Mouse (Mus musculus) bone marrow, adult 2 months (tissue): ENCODE data around the gene Arhgef3.

ENCODE experiments used
- CTCF ChIP-seq: fragments of 200-500 bp; IDR thresholded peaks from 2 replicates; pipeline ENCODE4 v1.5.1; 2011; ENCODE audit warnings: low read length, control low read depth; ENCODE audit not compliant: control insufficient read depth, insufficient read depth
- POLR2A ChIP-seq: fragments of 200-500 bp; IDR thresholded peaks from 2 replicates; pipeline ENCODE4 v1.6.1; 2011; ENCODE audit warnings: low read depth, mild to moderate bottlenecking, control low read depth, low read length, borderline replicate concordance; ENCODE audit not compliant: control insufficient read depth

GRCm38 (mm10) chr14:27179771-27180170, 65.1 kb downstream of the Arhgef3 start:
- TF ChIP-seq CTCF (no peak), POLR2A (no peak)
